Mouse (Mus musculus) intestine, embryonic 15.5 days (tissue): ENCODE results near the gene Tgm5. TPM values are rescaled to one million over a fixed set of nuclear protein-coding genes. Genes with fewer than 3 reads are reported as not detected.
"Not testable (repeated sequence)": the region's sequence is repeated elsewhere in the genome, so short reads cannot be mapped to it uniquely, and the experiment has no call there.

Source experiments
- ATAC-seq: fragments of 200-750 bp; cut with Nextera tagmentation; 2 replicates; pipeline ENCODE4 v1.8.0; 2017; ENCODE audit warnings: moderate TSS enrichment, moderate library complexity
- H3K27ac ChIP-seq: fragments of 300-500 bp; sonication (generic); 2 replicates; pipeline ENCODE4 v1.5.1; 2015; ENCODE audit warnings: mild to moderate bottlenecking, inconsistent platforms
- H3K27me3 ChIP-seq: fragments of 300-500 bp; sonication (generic); replicated peaks from 2 replicates; pipeline ENCODE4 v1.6.1; 2015; ENCODE audit warnings: inconsistent platforms
- H3K36me3 ChIP-seq: fragments of 300-500 bp; sonication (generic); 2 replicates; pipeline ENCODE4 v1.6.1; 2015; ENCODE audit warnings: inconsistent platforms
- H3K4me1 ChIP-seq: fragments of 300-500 bp; sonication (generic); replicated peaks from 2 replicates; pipeline ENCODE4 v1.6.1; 2015; ENCODE audit warnings: inconsistent platforms
- H3K4me2 ChIP-seq: fragments of 300-500 bp; sonication (generic); replicated peaks from 2 replicates; pipeline ENCODE4 v1.6.1; 2015; ENCODE audit warnings: mild to moderate bottlenecking, inconsistent platforms
- H3K4me3 ChIP-seq: fragments of 300-500 bp; sonication (generic); replicated peaks from 2 replicates; pipeline ENCODE4 v1.5.1; 2015; ENCODE audit warnings: inconsistent platforms
- H3K9ac ChIP-seq: fragments of 300-500 bp; sonication (generic); 2 replicates; pipeline ENCODE4 v1.6.1; 2015; ENCODE audit warnings: inconsistent platforms
- H3K9me3 ChIP-seq: fragments of 300-500 bp; sonication (generic); 2 replicates; pipeline ENCODE4 v1.6.1; 2016; ENCODE audit warnings: inconsistent platforms
- WGBS: fragments of 180-500 bp; shearing (Covaris S2); methylation state at CpG from one replicate; pipeline ENCODE4 v1.1.7; 2015; 5-methylcytosine and 5-hydroxymethylcytosine counted together
- polyA plus RNA-seq: library from polyadenylated mRNA; unstranded; fragments of >200 nt; fragmentation: Nextera tagmentation; extraction: Ambion mirVana; gene quantifications from 2 replicates; pipeline ENCODE4 v1.2.1, GENCODE M21; 2015

Gene Tgm5
- polyA plus RNA-seq, 1 experiment from 2014 or later, result not detected

GRCm38 (mm10) chr2:121074747-121075146 lies 10.9 kb downstream of the Tgm5 start:
- Histone ChIP-seq H3K4me3 (no peak overlapping the region), H3K9me3 (no peaks in the 10 kb centered on the region), H3K27ac (no peak overlapping the region), H3K36me3 (no peaks in the 10 kb centered on the region), H3K4me1 (no peaks in the 10 kb centered on the region), H3K4me2 (no peak overlapping the region), H3K9ac (no peak overlapping the region), H3K27me3 (no peaks in the 10 kb centered on the region)
- no peak for ATAC-seq
- WGBS, result 82% methylated on average over 7 of the region's 7 CpGs

- Histone ChIP-seq H3K27me3 (no peaks in the 10 kb centered on the region), H3K36me3 (no peaks in the 10 kb centered on the region), H3K4me3 (no peak overlapping the region), H3K4me1 (no peaks in the 10 kb centered on the region), H3K27ac (no peak overlapping the region), H3K9ac (no peak overlapping the region), H3K4me2 (no peak overlapping the region), H3K9me3 (no peaks in the 10 kb centered on the region)
- WGBS, result 72% methylated on average over 6 of the region's 6 CpGs
- no peak for ATAC-seq
Observed at GRCm38 (mm10) chr2:121071871-121072270, 13.8 kb downstream of the Tgm5 start.

GRCm38 (mm10) chr2:121069506-121069905 lies 16.1 kb downstream of the Tgm5 start:
- H3K4me3 ChIP-seq, result no peak overlapping the region
- WGBS, result 73% methylated on average over 6 of the region's 6 CpGs
- no peak overlapping the region for H3K9ac ChIP-seq
- no peaks in the 10 kb centered on the region for H3K9me3 ChIP-seq
- H3K4me1 ChIP-seq, result no peaks in the 10 kb centered on the region
- ATAC-seq, result no peak
- no peaks in the 10 kb centered on the region for H3K27me3 ChIP-seq
- H3K36me3 ChIP-seq, result no peaks in the 10 kb centered on the region
- no peak overlapping the region for H3K4me2 ChIP-seq
- no peak overlapping the region for H3K27ac ChIP-seq

- no peaks in the 10 kb centered on the region for H3K27me3 ChIP-seq
- H3K4me2 ChIP-seq, result no peak overlapping the region
- ATAC-seq, result no peak
- no peak overlapping the region for H3K9ac ChIP-seq
- no peak overlapping the region for H3K4me3 ChIP-seq
- no peaks in the 10 kb centered on the region for H3K9me3 ChIP-seq
- H3K27ac ChIP-seq, result no peak overlapping the region
- H3K36me3 ChIP-seq, result no peaks in the 10 kb centered on the region
- 55% methylated on average over 4 of the region's 4 CpGs for WGBS
- no peaks in the 10 kb centered on the region for H3K4me1 ChIP-seq
Observed at GRCm38 (mm10) chr2:121067116-121067515, 18.5 kb downstream of the Tgm5 start.

GRCm38 (mm10) chr2:121061315-121061714 lies 24.3 kb downstream of the Tgm5 start:
- H3K9me3 ChIP-seq, result no peaks in the 10 kb centered on the region
- H3K4me1 ChIP-seq, result no peaks in the 10 kb centered on the region
- no peak overlapping the region for H3K27ac ChIP-seq
- no peak overlapping the region for H3K4me3 ChIP-seq
- H3K4me2 ChIP-seq, result no peak overlapping the region
- ATAC-seq, result no peak
- no peak overlapping the region for H3K9ac ChIP-seq
- H3K36me3 ChIP-seq, result no peaks in the 10 kb centered on the region
- H3K27me3 ChIP-seq, result no peaks in the 10 kb centered on the region
- WGBS, result 44% methylated on average over 2 of the region's 2 CpGs

- H3K36me3 ChIP-seq, result no peaks in the 10 kb centered on the region
- H3K27me3 ChIP-seq, result no peaks in the 10 kb centered on the region
- no peaks in the 10 kb centered on the region for H3K4me1 ChIP-seq
- no peak overlapping the region for H3K27ac ChIP-seq
- H3K9me3 ChIP-seq, result no peaks in the 10 kb centered on the region
- 56% methylated on average over 6 of the region's 6 CpGs for WGBS
- no peak overlapping the region for H3K9ac ChIP-seq
- no peak overlapping the region for H3K4me2 ChIP-seq
- no peak for ATAC-seq
- H3K4me3 ChIP-seq, result no peak overlapping the region
Observed at GRCm38 (mm10) chr2:121057997-121058396, 27.6 kb downstream of the Tgm5 start.

GRCm38 (mm10) chr2:121055915-121056314 lies 29.7 kb downstream of the Tgm5 start:
- H3K9me3 ChIP-seq, result no peaks in the 10 kb centered on the region
- H3K27me3 ChIP-seq, result no peaks in the 10 kb centered on the region
- WGBS, result 78% methylated on average over 6 of the region's 6 CpGs
- H3K4me1 ChIP-seq, result no peaks in the 10 kb centered on the region
- no peak overlapping the region for H3K27ac ChIP-seq
- H3K4me3 ChIP-seq, result no peak overlapping the region
- H3K4me2 ChIP-seq, result no peak overlapping the region
- H3K9ac ChIP-seq, result no peak overlapping the region
- no peak for ATAC-seq
- no peaks in the 10 kb centered on the region for H3K36me3 ChIP-seq

DNA sequence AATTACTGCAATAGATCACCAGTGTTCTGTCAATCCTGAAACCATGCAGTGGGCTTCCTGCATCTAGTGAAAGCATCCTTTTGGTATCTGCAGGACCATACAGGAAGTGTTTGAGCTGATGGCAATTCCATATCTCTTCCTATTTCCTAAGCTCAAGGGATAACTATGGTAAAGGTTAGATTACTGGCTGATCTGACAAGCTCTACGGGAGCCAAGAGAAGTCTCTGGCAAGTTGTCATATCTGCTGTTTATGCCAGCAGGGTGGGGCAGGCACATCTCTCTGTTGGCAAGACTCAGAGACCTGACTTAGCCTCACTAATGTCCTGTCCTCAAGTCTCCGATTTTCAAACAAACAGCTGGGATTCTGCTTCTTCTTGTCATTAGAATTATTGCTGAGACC lies 31.6 kb downstream of the Tgm5 start:
- Histone ChIP-seq H3K4me2 (no peak overlapping the region), H3K9me3 (no peaks in the 10 kb centered on the region), H3K27ac (no peak overlapping the region), H3K4me1 (no peaks in the 10 kb centered on the region), H3K4me3 (no peak overlapping the region), H3K27me3 (no peaks in the 10 kb centered on the region), H3K36me3 (no peaks in the 10 kb centered on the region), H3K9ac (no peak overlapping the region)
- 65% methylated on average over 2 of the region's 2 CpGs for WGBS
- no peak for ATAC-seq

GRCm38 (mm10) chr2:121052176-121052575 lies 33.5 kb downstream of the Tgm5 start:
- Histone ChIP-seq H3K9ac (no peak overlapping the region), H3K27ac (no peak overlapping the region), H3K4me2 (no peak overlapping the region), H3K4me3 (no peak overlapping the region), H3K36me3 (no peaks in the 10 kb centered on the region), H3K9me3 (no peaks in the 10 kb centered on the region), H3K27me3 (no peaks in the 10 kb centered on the region), H3K4me1 (no peaks in the 10 kb centered on the region)
- ATAC-seq, result no peak
- 88% methylated on average over 5 of the region's 5 CpGs for WGBS

DNA sequence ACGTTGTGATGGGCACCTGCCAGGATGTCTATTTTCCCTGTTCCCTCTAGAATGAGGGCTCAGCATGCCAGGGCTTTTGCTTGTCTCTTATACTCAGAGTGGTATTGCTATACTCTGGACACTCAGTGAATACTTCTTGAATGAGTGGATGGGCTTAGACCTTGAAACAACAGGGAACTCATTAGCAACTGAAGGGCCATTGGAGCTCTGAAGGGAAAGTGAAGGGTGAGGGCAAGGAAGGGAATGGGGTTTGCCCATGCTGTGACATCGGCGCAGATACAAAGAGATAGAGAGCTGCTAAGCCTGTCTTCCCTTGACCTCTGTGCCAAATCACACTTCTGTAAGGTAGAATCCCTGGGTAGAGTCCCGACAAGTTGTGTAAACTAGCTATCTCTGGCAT lies 40.0 kb downstream of the Tgm5 start:
- no peaks in the 10 kb centered on the region for H3K9me3 ChIP-seq
- no peaks in the 10 kb centered on the region for H3K4me1 ChIP-seq
- no peak for ATAC-seq
- no peak overlapping the region for H3K27ac ChIP-seq
- 82% methylated on average over 4 of the region's 4 CpGs for WGBS
- H3K36me3 ChIP-seq, result no peaks in the 10 kb centered on the region
- no peak overlapping the region for H3K4me3 ChIP-seq
- no peak overlapping the region for H3K4me2 ChIP-seq
- no peaks in the 10 kb centered on the region for H3K27me3 ChIP-seq
- H3K9ac ChIP-seq, result no peak overlapping the region

GRCm38 (mm10) chr2:121041098-121041497 lies 44.5 kb downstream of the Tgm5 start:
- Histone ChIP-seq H3K4me2 (no peak overlapping the region), H3K9ac (no peak overlapping the region), H3K36me3 (no peaks in the 10 kb centered on the region), H3K4me3 (no peak overlapping the region), H3K27ac (no peak overlapping the region), H3K9me3 (no peaks in the 10 kb centered on the region), H3K27me3 (no peaks in the 10 kb centered on the region), H3K4me1 (0 out of 2 replicates have a peak, but pooled peaks cover 2% of the 10 kb centered on the region)
- no peak for ATAC-seq
- 41% methylated on average over 5 of the region's 5 CpGs for WGBS

- H3K9ac ChIP-seq, result no peak overlapping the region
- WGBS, result 94% methylated on average over 1 of the region's 1 CpGs
Observed at GRCm38 (mm10) chr2:121039382-121039781, 46.3 kb downstream of the Tgm5 start.

GRCm38 (mm10) chr2:121038851-121039250 lies 46.8 kb downstream of the Tgm5 start:
- not testable (repeated sequence) for ATAC-seq, H3K27me3 ChIP-seq, H3K27ac ChIP-seq, H3K4me3 ChIP-seq, H3K36me3 ChIP-seq, H3K9me3 ChIP-seq, H3K9ac ChIP-seq, H3K4me2 ChIP-seq, H3K4me1 ChIP-seq
- 100% methylated on average over 1 of the region's 1 CpGs for WGBS

More at GRCm38 (mm10) chr2:121039382-121039781, 46.3 kb downstream of the Tgm5 start:
- no peaks in the 10 kb centered on the region for H3K27me3 ChIP-seq
- no peaks in the 10 kb centered on the region for H3K36me3 ChIP-seq
- H3K4me2 ChIP-seq, result no peak overlapping the region
- 0 out of 2 replicates have a peak, but pooled peaks cover 2% of the 10 kb centered on the region for H3K4me1 ChIP-seq
- H3K4me3 ChIP-seq, result no peak overlapping the region
- H3K9me3 ChIP-seq, result no peaks in the 10 kb centered on the region
- no peak for ATAC-seq
- no peak overlapping the region for H3K27ac ChIP-seq
